Mouse (Mus musculus) forebrain, postnatal 0 days (tissue): ENCODE results near the gene Gys2. TPM values are rescaled to one million over a fixed set of nuclear protein-coding genes. Genes with fewer than 3 reads are reported as not detected.

Source experiments
- ATAC-seq: fragments of 200-750 bp; cut with Nextera tagmentation; 2 replicates; pipeline ENCODE4 v1.8.0; 2017; ENCODE audit warnings: mild to moderate bottlenecking, moderate library complexity
- DNase-seq: peaks from one replicate; pipeline ENCODE4 v3.0.0-alpha.2; 2015
- H3K27ac ChIP-seq: fragments of 300-500 bp; sonication (generic); 2 replicates; pipeline ENCODE4 v1.5.1; 2014; ENCODE audit warnings: low read depth, mild to moderate bottlenecking, antibody characterized with exemption, low read length, moderate library complexity, mixed read lengths
- H3K27me3 ChIP-seq: fragments of 300-500 bp; sonication (generic); 2 replicates; pipeline ENCODE4 v1.6.1; 2014; ENCODE audit warnings: mild to moderate bottlenecking, low read length, mixed read lengths; ENCODE audit not compliant: insufficient read depth
- H3K36me3 ChIP-seq: fragments of 300-500 bp; sonication (generic); 2 replicates; pipeline ENCODE4 v1.6.1; 2014; ENCODE audit warnings: mild to moderate bottlenecking, moderate library complexity; ENCODE audit not compliant: insufficient read depth
- H3K4me1 ChIP-seq: fragments of 300-500 bp; sonication (generic); 2 replicates; pipeline ENCODE4 v1.6.1; 2014; ENCODE audit warnings: antibody characterized with exemption; ENCODE audit not compliant: insufficient read depth
- H3K4me2 ChIP-seq: fragments of 300-500 bp; sonication (generic); 2 replicates; pipeline ENCODE4 v1.6.1; 2014; ENCODE audit warnings: low read depth, mild to moderate bottlenecking, moderate library complexity
- H3K4me3 ChIP-seq: fragments of 300-500 bp; sonication (generic); 2 replicates; pipeline ENCODE4 v1.5.1; 2014; ENCODE audit warnings: low read depth, low read length, mixed read lengths
- H3K9ac ChIP-seq: fragments of 300-500 bp; sonication (generic); 2 replicates; pipeline ENCODE4 v1.6.1; 2014; ENCODE audit warnings: mild to moderate bottlenecking
- H3K9me3 ChIP-seq: fragments of 300-500 bp; sonication (generic); 2 replicates; pipeline ENCODE4 v1.6.1; 2016; ENCODE audit warnings: low read length
- CTCF ChIP-seq: sonication (generic); IDR thresholded peaks from 2 replicates; pipeline ENCODE4 v1.5.1; 2016; ENCODE audit warnings: antibody characterized with exemption, control low read depth, low read depth
- WGBS: fragments of 180-500 bp; shearing (Covaris S2); extraction: QIAGEN DNeasy Blood & Tissue Kit; methylation state at CpG from one replicate; pipeline ENCODE4 v1.1.7; 2014; 5-methylcytosine and 5-hydroxymethylcytosine counted together
- polyA plus RNA-seq: library from polyadenylated mRNA; unstranded; fragments of >200 nt; fragmentation: Nextera tagmentation; extraction: Ambion mirVana; gene quantifications from 2 replicates; pipeline ENCODE4 v1.2.1, GENCODE M21; 2015
- total RNA-seq: library from RNA; depleted of rRNA; stranded (reverse); fragments of >200 nt; gene quantifications from 2 replicates; pipeline ENCODE4 v1.2.3, GENCODE M21; 2014

The Gys2 gene
- total and polyA plus RNA-seq, 2 experiments from 2014 or later = 0.23 TPM; not detected in 1

DNA sequence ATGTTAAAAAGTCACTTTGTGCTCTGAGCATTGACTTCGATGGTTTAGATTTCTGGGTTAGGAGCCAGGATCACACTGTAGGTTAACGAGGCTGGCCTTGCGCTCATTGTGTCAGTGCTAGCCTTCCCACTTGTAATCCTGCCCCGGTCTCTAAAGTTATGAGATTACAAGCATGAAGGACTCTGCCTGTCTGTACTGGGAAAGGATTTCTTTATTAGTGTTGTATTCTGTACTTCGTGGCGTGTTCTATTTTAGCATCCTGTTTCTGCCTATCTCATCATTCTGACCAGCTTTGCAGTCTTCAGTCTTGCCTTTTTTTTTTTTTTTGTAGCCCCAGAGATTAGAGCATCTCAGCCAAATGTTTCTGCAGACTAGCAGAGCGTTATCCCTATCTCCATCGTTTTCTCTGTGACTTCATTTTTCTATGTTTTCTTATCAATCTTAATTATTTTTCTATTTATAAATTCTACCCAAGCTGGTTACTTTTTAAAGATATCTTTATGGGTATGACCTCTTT, 85.1 kb downstream of the Gys2 start:
- H3K36me3 ChIP-seq = no peaks in the 10 kb centered on the region
- H3K9ac ChIP-seq = peak overlapping the region; percentile 70
- H3K27ac ChIP-seq = no peak overlapping the region; the same call in 1 of the 2 replicates
- peak overlapping the region; percentile 81 for H3K4me2 ChIP-seq
- no peaks in the 10 kb centered on the region for H3K27me3 ChIP-seq
- H3K4me3 ChIP-seq = peak overlapping the region; percentile 96
- no peaks in the 10 kb centered on the region for H3K9me3 ChIP-seq
- WGBS = 21% methylated on average over 8 of the region's 8 CpGs
- TF ChIP-seq CTCF = no peak
- ATAC-seq = no peak
- H3K4me1 ChIP-seq = 0 out of 2 replicates have a peak, but pooled peaks cover 12% of the 10 kb centered on the region
- peak; percentile 4 for DNase-seq

DNA sequence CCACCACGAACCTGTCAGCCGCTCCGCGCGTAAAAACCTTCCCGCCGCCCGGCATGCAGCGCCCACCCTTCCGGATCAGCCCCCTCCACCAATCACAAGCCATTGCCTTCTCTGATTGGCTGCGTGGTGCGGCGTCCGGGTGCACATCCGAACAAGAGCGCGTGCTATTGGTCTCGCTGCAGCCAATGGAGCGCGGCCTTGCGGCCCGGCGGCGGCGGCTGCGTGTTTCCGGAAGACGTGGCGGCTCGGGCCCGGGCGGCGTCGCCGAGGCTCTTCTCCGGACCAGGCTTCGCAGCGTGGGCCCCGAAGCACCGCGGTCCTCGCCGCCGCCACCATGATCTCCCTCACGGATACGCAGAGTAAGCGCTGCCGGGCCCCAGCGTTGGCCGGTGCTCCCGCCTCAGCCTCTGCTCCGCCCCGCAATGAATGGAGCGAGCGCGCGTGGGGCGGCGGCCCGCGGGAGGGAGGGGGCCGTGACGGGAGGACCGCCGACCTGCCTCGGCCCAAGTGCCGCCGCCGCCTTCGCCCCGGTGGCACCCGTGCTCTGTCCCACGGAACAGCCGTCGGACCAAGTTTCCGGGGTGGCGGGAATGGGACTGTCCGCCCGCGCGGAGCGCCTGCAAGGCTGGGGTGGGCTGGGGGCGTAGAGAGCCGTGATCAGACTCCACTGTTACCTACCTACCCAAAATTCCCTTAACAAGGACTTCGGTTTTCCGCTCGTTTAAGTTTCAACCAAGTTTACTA, 85.7 kb downstream of the Gys2 start, which contains the start of the genes Recql and Golt1b:
TSS of gene Recql (minus strand) at position 77 of the 744 bp plus-strand sequence.
TSS of gene Golt1b (plus strand) at position 211 of the 744 bp plus-strand sequence.
- Histone ChIP-seq H3K4me2 (peak within 1 kb of the TSS; percentile 81), H3K4me1 (0 out of 2 replicates have a peak, but pooled peaks cover 12% of the 10 kb centered on the region), H3K27me3 (no peaks in the 10 kb centered on the region), H3K36me3 (no peaks in the 10 kb centered on the region), H3K27ac (peak within 1 kb of the TSS; percentile 9), H3K9me3 (no peaks in the 10 kb centered on the region), H3K9ac (peak within 1 kb of the TSS; percentile 70), H3K4me3 (peak within 1 kb of the TSS; percentile 96)
- peak; percentile 100 for ATAC-seq
- WGBS = 3% methylated on average over 75 of the region's 87 CpGs
- TF ChIP-seq CTCF = no peak
- peak; percentile 98 for DNase-seq

- peak overlapping the region; percentile 5; the same call in 1 of the 2 replicates for H3K27ac ChIP-seq
- no peaks in the 10 kb centered on the region for H3K9me3 ChIP-seq
- no peak for TF ChIP-seq CTCF
- 0 out of 2 replicates have a peak, but pooled peaks cover 12% of the 10 kb centered on the region for H3K4me1 ChIP-seq
- DNase-seq = no peak
- peak overlapping the region; percentile 96 for H3K4me3 ChIP-seq
- H3K27me3 ChIP-seq = no peaks in the 10 kb centered on the region
- H3K4me2 ChIP-seq = peak overlapping the region; percentile 81
- no peaks in the 10 kb centered on the region for H3K36me3 ChIP-seq
- H3K9ac ChIP-seq = peak overlapping the region; percentile 70
- WGBS = 6% methylated on average over 31 of the region's 31 CpGs
- peak; percentile 73; the same call in 1 of the 2 replicates for ATAC-seq
These were observed 86.5 kb downstream of the Gys2 start for GRCm38 (mm10) chr6:142386285-142387010.

- H3K9ac ChIP-seq = no peak overlapping the region
- H3K4me2 ChIP-seq = no peak overlapping the region
- 92% methylated on average over 9 of the region's 9 CpGs for WGBS
- no peaks in the 10 kb centered on the region for H3K9me3 ChIP-seq
- 0 out of 2 replicates have a peak, but pooled peaks cover 12% of the 10 kb centered on the region for H3K4me1 ChIP-seq
- no peak overlapping the region for H3K4me3 ChIP-seq
- no peak overlapping the region for H3K27ac ChIP-seq
- no peaks in the 10 kb centered on the region for H3K36me3 ChIP-seq
- ATAC-seq (no peak), DNase-seq (no peak)
- H3K27me3 ChIP-seq = no peaks in the 10 kb centered on the region
- TF ChIP-seq CTCF = no peak
These were observed 88.4 kb downstream of the Gys2 start for GRCm38 (mm10) chr6:142384521-142384920.

- Histone ChIP-seq H3K36me3 (peaks cover 6% of the 10 kb centered on the region), H3K4me3 (no peak overlapping the region), H3K9ac (no peak overlapping the region), H3K27ac (no peak overlapping the region), H3K4me2 (no peak overlapping the region), H3K9me3 (no peaks in the 10 kb centered on the region), H3K27me3 (no peaks in the 10 kb centered on the region), H3K4me1 (0 out of 2 replicates have a peak, but pooled peaks cover 4% of the 10 kb centered on the region)
- TF ChIP-seq CTCF = no peak
- DNase-seq = no peak
- 94% methylated on average over 7 of the region's 7 CpGs for WGBS
- no peak for ATAC-seq
These were observed 91.3 kb downstream of the Gys2 start for GRCm38 (mm10) chr6:142381615-142382014.

DNA sequence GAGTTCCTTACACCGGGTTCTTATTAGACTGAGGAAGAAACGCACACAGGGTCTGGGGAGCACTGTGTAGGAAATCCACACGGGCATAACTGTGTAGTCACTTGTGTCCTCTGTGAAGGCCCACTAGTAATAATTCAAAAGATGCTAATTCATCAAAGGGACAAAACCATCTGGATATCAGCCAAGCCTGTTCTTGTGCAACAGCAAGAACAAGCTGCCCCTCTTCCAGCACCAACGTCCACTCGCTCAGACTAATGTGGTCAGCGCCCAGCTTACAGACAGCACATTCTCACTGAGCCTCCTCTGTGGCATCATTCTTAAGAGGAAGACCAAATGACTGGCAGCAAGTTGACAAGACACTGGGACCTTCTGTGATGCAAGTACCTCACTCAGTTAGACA, 92.9 kb downstream of the Gys2 start:
- 82% methylated on average over 6 of the region's 6 CpGs for WGBS
- no peaks in the 10 kb centered on the region for H3K9me3 ChIP-seq
- DNase-seq (no peak), ATAC-seq (no peak)
- peaks cover 21% of the 10 kb centered on the region for H3K36me3 ChIP-seq
- no peaks in the 10 kb centered on the region for H3K27me3 ChIP-seq
- no peak for TF ChIP-seq CTCF
- no peaks in the 10 kb centered on the region for H3K4me1 ChIP-seq
- no peak overlapping the region for H3K4me2 ChIP-seq
- H3K9ac ChIP-seq = no peak overlapping the region
- no peak overlapping the region for H3K27ac ChIP-seq
- H3K4me3 ChIP-seq = no peak overlapping the region
